Mouse (Mus musculus): Measurements from ENCODE around the gene Ceacam9.
A peak's percentile ranks its signal among the peaks of the same experiment; 100 is the strongest.
"Not testable (repeated sequence)": the region's sequence is repeated elsewhere in the genome, so short reads cannot be mapped to it uniquely, and the experiment has no call there.

Ceacam9 gene

DNA sequence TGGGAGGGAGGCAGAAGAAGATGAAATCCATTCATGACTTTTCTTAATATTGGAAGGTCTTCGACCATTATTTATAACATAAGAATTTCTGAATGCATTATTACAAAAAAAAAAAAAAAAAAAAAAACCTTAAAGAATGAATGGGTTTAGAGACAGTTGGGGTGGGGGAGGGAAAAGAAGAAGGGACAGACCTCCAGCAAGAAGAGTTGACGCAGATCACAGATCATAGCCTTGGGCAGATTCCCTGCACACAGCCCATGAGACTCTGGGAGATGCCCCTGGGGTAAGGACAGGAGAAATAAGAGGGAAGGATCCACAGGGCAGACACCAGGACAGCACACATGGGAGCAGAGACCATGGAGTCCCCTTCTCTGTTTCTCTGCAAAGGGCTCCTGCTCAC, at the start of gene Ceacam9:
TSS of gene Ceacam9 (plus strand) at position 301 of the 400 bp plus-strand sequence.
- no peak for DNase-seq

DNA sequence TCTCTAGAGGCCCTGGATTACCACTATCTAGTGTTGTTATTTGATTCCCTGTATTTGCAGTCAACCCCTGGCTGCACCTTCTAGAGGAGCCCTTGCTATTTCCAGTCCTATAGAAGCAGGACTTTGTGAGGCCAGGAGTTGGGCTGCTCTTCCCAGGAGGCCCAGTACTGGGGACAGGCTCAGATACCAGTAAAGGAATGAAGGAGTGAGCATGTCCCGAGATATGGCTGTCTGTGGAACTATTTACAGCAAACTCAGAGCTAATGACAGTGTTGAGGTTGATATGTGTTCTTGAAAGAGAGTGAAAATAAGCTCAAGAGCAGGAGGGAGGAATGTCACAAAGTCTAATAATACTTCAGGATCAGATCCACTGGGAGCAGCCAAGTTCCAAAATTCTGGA, 47.9 kb upstream of the Ceacam9 start:
- DNase-seq, result no peak

DNA sequence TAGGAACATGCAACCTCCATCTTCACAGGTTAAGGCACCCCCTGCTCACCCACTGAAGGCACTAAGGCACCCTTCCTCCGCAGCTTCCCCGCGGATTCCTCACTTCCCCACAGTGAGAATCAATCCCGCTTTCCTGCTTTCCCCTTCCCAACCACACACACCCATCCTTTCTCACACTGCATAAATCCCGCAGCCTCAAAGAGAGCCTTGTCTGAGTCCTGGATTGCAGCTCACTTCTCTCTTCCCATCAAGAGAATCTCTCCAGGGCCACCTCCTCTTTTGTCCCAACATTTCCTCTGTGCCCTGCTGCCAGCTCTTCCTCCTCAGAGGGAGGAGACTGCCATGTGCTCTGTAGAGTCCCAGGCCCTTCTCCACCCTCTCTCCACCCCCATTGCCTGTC, 47.0 kb upstream of the Ceacam9 start:
- DNase-seq, result not testable (repeated sequence)

DNA sequence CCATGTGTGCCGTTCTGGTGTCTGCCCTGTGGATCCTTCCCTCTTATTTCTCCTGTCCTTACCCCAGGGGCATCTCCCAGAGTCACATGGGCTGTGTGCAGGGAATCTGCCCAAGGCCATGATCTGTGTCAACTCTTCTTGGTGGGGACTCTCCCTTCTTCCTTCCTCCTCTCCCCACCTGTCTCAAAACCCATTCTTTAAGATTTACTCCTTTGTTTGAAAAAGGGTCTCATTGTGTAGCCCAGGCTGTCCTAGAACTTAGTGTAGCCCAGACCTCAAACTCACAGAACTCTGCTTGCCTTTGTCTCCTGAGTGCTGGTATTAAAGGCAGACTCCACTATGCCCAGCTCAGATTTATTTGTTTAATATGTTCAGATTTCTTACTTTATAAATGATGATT, 46.1 kb upstream of the Ceacam9 start, which contains the start of gene Ceacam15:
TSS of gene Ceacam15 (minus strand) at position 101 of the 400 bp plus-strand sequence.
- no peak for DNase-seq

DNA sequence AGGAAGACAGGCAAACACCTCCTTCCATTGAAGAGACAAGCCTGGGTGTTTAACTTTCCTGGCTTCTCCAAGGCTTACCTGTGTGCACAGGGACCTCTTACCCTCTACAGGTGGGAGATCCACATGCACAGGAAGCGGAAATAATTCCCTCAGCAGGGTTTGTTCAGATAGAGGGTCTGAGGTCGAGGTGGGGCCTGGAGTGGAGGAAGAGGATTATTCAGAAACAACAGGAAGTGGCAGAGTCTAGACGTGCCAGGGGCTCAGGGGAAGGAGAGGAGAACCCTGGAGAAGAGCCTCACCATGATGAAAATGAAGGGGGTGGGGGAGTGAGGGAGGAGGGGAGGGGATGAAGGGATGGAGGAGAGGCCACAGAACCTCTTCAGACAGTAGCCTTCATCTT, 41.5 kb upstream of the Ceacam9 start:
- not testable (repeated sequence) for DNase-seq

DNA sequence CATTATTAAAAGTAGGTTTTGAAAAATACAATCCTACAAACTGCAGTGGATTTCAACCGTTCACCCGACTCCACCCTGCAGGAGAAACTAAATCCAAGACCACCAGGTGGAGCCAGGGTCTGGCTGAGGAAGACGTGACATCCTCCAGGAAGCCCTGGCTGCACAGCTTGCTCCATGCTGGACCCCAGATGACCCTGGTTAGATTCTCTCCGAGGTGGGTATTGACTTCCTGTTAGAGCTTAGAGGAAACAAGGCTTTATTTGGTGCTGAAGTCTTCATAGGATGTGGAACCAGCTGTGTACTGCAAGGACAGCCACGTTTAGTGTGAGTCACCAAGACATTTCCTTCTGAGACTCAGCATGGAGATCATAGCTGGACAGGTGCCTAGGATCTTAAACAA, 32.5 kb upstream of the Ceacam9 start:
- DNase-seq, result peak; percentile 10 to 11

DNA sequence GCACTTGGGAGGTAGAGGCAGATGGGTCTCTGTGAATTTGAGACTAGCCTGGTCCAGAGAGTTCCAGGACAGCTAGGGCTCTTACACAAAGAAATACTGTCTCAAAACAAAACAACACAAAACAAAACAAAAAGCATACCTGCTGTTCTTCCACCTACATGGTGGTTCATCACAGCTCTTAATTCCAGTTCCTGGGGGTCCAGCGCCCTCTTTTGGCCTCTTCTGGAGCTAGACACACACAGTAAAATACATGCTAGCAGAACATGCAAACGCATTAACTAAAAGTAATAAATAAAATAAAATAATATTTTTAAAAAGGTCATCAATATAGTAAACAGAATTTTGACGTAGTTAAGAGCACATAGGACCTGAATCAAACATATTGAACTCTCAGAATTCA, 26.7 kb upstream of the Ceacam9 start:
- peak; percentile 42 to 77 for DNase-seq

DNA sequence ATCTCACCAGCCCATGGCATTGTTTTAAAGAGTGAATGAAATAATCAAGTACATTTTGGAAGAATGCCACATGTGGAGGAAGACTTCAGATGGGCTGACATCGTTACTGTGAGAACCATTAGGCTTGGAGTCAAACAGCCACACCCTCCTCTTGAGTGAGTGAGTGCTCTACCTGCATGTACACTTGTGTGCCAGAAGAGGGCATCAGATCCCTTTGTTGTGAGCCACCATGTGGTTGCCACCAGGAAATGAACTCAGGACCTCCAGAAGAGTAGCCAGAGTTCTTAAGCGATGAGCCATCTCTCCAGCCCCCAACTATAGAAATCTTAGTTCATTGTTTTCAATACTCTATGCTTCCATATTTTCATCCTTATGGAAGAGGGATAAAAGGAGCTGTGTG, 22.7 kb upstream of the Ceacam9 start:
- peak; percentile 11 for DNase-seq

DNA sequence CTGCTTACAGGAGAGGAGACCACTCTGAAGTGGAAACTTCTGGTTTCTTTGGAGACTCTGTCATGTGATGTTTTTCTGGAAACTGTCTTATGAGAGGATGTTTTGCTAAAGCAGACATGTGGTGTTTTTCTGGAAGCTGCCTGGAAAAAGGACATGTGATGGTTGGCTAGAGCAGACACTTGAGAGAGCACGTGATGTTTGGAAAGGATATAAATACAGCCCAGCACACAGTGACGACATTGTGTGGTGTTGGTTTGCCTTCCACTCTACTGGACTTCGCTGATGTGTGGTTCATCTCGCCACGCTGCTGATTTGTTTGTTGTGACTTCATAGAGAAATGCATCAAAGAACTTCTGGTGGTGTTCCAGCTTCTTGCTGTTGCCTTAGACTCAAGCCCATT, 21.1 kb upstream of the Ceacam9 start:
- no peak for DNase-seq

DNA sequence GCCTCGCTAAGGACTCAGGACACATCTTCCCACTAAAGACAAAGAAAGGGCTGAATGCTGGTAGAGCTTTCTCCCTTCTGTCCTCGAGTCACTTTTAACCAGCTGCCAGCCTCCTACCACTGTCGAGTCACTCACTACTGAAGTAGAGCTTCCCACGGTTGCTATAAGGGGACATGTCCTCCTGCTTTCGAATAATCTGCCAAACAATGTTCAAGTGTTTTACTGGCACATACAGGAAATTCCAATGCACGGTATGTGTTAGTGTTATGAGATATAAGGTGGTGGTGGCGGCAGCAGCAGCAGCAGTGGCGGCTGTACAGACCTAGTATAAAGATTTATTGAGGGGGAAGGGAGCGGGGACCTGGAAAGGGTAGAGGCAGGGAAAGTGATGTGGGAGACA, 15.3 kb upstream of the Ceacam9 start:
- no peak for DNase-seq

DNA sequence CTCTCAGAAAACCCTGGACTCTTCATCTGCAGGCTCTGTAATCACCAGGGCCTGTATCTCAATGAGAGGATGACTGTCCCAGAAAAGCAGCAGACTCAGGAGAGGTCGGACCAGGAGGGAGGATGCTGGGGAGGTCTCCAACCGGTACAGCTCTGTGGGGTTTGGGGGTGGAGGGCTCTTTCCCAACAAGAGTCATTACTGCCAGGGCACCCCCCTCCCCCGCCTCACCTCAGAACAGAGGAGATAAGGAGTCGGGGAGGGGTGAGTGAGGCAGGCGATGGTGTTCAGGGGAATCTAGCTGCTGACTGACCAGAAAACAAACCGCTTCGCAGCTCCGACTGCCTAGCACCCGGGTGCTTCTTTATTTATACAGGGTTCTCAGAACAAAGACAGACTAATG, 13.5 kb upstream of the Ceacam9 start:
- DNase-seq, result no peak

DNA sequence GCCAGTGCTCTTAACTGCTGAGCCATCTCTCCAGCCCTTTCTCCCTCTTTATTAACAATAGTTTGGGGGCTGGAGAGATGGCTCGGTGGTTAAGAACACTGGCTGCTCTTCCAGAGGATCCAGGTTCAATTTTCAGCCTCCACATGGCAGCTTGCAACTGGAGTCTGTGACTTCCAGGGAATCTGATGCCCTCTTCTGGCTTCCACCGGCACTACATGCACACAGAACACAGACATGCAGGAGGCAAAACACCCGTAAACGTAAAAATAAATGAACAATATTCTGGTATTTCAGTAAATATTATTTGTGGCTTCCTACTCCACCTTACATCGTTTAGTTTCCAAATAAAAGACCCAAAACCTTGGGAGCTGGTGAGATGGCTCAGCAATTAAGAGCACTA, 11.1 kb upstream of the Ceacam9 start:
- DNase-seq, result peak in 1 of 2 experiments; percentile 12

DNA sequence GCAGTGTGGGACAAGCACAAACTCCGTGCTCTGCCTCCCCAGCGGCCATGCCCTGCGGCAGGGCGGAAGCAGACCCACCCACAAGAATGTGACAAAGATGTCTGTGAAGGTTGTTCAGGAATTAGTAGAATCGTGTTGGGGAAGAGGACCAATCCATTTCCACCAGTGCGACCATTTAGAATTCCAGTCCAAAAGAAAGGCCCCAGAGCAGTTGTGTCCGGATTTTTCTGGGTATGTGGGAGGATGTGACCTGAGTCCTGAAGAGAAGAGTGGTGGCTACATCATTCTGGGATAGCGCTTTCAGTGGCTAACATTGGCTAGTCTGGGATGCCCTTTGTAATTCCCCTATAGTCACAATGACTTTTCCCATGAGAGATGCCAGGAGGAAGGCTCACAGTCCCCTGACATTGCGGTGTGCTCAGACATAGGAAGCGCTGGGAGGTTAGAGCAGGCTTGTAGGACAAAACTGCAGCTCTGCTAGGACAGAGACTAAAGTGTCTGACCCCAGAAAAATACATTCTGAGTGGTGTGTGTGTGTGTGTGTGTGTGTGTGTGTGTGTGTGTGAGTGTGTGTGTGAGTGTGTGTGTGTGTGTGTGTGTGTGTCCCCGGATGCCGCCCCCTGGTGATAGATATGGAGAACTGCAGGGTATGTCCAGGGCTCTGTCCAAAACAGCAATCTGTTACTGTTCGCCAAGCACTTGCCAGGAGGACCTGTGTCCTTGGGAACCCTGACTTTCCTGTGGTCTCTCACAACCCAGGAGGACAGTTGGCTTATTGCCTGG, 8.9 kb upstream of the Ceacam9 start:
- DNase-seq, result no peak

DNA sequence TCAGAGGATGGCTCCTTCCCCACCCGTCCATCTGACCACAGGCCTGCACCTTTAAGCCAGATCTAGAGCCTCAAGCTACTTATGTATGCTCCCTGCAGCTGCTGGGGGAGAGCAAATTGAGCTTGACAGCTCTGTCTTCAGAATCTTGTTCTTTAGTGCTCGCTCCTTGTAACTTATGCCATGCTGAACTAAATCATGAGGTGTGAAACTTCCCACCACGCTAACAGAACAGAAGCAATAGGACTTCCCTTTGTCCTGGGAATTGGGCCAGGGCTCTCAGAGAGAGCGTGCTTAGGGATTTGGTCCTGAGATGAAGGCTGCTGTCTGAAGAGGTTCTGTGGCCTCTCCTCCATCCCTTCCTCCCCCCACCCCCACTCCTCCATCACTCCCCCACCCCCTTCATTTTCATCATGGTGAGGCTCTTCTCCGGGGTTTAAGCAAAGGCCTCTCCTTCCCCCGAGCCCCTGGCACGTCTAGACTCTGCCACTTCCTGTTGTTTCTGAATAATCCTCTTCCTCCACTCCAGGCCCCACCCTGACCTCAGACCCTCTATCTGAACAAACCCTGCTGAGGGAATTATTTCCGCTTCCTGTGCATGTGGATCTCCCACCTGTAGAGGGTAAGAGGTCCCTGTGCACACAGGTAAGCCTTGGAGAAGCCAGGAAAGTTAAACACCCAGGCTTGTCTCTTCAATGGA, 5.1 kb upstream of the Ceacam9 start:
- not testable (repeated sequence) for DNase-seq

DNA sequence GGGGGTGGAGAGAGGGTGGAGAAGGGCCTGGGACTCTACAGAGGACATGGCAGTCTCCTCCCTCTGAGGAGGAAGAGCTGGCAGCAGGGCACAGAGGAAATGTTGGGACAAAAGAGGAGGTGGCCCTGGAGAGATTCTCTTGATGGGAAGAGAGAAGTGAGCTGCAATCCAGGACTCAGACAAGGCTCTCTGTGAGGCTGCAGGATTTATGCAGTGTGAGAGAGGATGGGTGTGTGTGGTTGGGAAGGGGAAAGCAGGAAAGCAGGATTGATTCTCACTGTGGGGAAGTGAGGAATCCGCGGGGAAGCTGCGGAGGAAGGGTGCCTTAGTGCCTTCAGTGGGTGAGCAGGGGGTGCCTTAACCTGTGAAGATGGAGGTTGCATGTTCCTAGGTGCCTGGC, 761 bp downstream of the Ceacam9 start:
- not testable (repeated sequence) for DNase-seq

DNA sequence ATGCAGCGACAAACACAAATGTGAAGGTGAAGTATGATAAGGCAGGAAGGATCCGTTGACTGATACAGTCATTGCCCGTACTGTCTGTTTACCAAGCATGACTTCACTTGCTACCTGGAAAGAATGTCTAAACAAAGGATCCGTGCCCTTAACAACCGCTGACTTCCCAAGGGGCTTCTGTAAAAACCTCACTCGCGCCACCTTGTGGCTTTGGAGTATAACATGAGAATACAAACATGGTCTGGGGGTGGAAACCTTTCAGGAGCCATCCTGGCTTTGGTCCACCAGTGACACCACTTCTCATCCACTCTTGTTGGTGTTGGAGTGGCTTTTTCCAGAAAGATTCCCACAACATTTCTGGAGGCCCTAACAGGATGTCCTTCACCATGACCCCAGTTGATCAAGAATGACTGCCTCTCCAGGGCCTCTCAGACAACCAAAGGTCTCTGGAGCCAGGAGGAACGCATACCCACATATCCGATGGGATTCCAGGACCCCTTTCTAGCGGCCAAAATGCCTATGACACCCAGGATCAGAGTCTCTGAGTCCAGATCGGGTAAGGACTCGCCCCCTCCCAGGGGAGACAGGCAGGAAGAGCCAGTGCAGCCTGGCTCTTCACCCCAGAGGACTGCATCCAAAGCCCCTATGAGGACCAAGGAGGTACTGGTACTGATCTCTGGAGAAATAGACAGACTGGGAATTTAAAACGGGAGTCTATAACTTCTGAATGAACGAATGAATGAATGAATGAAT, 7.0 kb downstream of the Ceacam9 start:
- peak; percentile 54 to 88 for DNase-seq

DNA sequence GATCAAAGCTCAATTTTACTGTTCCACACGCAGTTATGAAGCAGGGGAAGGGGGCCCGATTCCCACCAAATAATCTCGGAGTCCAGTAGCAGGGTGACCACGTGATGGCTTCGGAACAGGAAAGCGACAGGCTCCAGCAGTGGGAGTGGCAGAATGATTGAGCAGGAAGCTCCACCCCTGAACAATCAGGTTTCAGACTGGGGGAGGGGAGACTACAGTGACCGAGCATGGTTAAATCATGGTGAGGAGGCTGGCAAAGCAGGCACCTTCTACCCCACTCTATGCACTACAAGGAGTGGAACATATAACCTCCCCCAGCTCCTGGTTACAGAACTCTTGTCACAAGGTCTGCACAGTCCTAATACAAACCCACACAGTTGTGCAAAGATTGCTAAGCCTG, 7.8 kb downstream of the Ceacam9 start:
- peak; percentile 37 to 42 for DNase-seq

DNA sequence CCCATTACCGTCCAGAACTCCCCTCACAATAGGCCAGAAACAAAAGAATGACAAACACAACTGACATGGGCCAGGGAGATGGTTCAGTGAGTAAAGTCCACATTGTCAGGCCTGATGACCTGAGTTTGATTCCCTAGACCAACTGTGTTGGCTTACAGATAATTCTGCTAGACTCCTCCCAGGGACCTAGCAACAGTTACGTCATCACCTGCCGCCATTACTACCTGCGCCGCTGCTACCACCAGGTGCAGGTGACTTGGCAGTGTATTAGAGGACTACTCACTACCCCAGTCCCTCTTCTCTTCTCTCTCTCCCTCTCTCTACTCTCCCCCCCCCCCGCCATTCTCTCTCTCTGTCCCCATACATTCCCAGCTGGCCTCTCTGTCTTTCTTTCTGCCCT, 9.1 kb downstream of the Ceacam9 start:
- DNase-seq, result no peak

DNA sequence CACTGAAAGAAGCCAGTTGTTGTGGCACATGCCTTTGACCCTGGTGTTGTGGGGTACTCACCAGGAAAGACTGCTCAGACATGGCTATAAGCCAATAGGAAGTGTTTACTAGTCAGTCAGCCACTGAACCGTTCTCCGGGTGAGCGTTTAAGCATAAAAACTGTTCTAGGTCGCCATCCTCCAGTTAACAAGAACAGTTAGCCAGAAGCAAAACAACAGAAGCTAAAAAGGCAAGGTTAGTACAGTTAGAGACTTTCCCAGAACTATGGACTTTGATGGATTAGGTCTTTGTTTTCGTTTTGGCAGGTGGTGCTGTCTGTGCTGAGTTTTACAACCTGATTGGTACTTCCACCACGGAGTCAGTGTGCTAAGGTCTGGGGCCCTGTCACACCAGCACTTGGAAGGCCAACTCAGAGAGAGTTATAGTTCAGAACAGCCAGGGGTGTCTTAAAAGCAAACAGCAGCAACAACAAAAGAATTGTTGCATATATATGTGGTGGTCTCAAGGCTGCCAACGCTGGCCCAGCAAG, 10.2 kb downstream of the Ceacam9 start:
- peak; percentile 30 to 46 for DNase-seq

DNA sequence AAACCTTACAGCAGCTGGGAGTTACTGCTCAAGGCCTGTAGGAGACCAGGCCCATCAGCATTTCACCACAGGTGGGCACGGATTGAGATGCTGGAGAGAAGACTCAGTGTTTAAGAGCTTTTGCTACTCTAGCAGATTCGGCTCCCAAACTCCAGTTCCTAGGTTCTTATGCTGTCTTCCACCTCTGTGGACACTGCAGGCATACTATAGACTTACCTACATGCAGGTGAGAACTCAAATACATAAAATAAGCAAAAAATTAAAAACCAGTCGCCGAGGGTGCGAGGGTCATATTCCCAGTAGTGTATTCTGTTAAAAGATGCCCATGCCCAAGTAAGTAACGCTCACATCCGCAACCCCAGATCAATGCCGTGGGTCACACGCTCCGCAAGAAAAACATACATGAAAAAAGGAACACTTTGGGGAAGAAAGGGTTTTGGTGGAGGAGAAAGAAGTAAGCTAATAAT, 15.9 kb downstream of the Ceacam9 start:
- no peak for DNase-seq

DNA sequence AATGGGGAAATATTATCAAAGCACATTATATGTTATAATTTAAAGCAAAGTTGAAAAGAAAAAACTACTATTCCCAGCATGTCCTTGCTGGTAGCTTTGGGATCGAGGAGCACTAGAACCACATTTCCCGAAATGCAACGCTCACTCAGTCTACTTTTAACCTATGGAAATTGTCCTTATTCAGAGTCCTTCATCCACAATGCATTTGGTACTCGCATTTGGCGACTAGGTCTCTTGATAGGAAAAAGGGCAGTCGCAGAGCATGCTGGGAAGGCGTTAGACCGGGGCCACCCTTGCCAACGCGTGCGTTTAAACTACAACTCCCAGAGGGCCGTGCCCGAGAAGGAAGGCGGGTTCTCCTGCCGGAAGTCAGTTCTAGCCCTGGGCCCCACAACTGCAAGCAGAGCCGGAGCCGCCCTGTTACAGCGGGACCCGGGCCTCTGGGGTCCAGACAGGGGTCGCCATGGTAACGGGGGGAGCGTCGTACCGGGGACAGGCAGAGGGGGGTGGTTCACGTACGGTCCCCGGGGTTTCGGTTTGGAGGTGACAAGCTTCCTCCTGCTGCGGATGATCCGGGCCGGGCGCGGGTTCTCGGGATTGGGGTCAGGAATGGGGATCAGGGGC, 16.5 kb downstream of the Ceacam9 start, which contains the start of gene Ap2s1:
TSS of gene Ap2s1 (plus strand) at position 338 of the 624 bp plus-strand sequence.
- DNase-seq, result peak; percentile 97 to 99

DNA sequence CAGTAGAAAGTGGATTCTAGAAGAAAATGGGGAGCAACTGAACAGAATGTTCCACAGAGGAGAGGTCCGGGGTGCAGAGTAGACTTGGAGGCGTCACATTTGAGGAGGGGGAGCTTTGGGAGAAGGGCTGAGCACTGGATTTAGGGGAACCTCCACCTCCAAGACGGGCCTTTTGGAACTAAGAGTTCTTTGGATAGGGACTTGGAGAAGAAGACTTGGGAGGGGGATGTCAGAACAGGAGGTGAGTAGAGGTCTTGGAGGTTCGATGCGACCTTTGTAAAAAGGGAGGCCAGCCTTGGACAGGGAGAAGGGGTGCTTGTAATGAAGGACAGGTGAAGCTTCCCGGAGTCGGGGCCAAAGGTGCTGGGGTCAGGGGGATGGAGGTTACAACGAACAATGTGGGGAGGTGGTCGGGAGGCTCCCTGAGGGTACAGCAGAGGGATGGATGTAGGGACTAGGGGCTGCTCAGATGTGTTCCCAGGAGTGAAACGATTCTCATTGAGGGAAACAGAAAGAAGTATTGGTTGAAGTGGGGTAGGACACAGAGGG, 17.4 kb downstream of the Ceacam9 start:
- DNase-seq, result no peak
